Mouse (Mus musculus) testis, postnatal 14 days (tissue): ENCODE measurements around the gene Hist2h3c1.
"Not testable (repeated sequence)": the region's sequence is repeated elsewhere in the genome, so short reads cannot be mapped to it uniquely, and the experiment has no call there.

Experiments used
- DNase-seq: peaks from one replicate; pipeline ENCODE4 v3.0.0; 2021; ENCODE audit warnings: low spot score

Hist2h3c1 gene

GRCm38 (mm10) chr3:96257190-96257589 lies 10.7 kb downstream of the Hist2h3c1 start:
- no peak for DNase-seq

GRCm38 (mm10) chr3:96260220-96260619 lies 13.7 kb downstream of the Hist2h3c1 start:
- DNase-seq: no peak

GRCm38 (mm10) chr3:96261623-96262022 lies 15.1 kb downstream of the Hist2h3c1 start:
- DNase-seq: no peak

- peak; percentile 75 for DNase-seq
These were observed 15.9 kb downstream of the Hist2h3c1 start for GRCm38 (mm10) chr3:96262216-96262875.

GRCm38 (mm10) chr3:96262979-96263550 lies 16.6 kb downstream of the Hist2h3c1 start, which contains the start of gene Hist2h4:
Gene Hist2h4 (minus strand): TSS chr3:96263311.
- DNase-seq: peak; percentile 85

GRCm38 (mm10) chr3:96263558-96264403 lies 17.3 kb downstream of the Hist2h3c1 start:
- DNase-seq: no peak

GRCm38 (mm10) chr3:96264404-96264949 lies 18.0 kb downstream of the Hist2h3c1 start:
- DNase-seq: no peak

GRCm38 (mm10) chr3:96266132-96266710 lies 19.7 kb downstream of the Hist2h3c1 start:
- no peak for DNase-seq

- no peak for DNase-seq
These were observed 21.1 kb downstream of the Hist2h3c1 start for GRCm38 (mm10) chr3:96267541-96267940.

GRCm38 (mm10) chr3:96268051-96268775 lies 21.7 kb downstream of the Hist2h3c1 start, which contains the start of gene Hist2h3b:
Gene Hist2h3b (plus strand): TSS chr3:96268654.
- peak; percentile 71 for DNase-seq

- not testable (repeated sequence) for DNase-seq
These were observed 22.4 kb downstream of the Hist2h3c1 start for GRCm38 (mm10) chr3:96268776-96269378.

GRCm38 (mm10) chr3:96269511-96270474 lies 23.3 kb downstream of the Hist2h3c1 start, which contains the start of gene Hist2h2bb:
Gene Hist2h2bb (plus strand): TSS chr3:96269752.
- DNase-seq: peak; percentile 87

- no peak for DNase-seq
These were observed 27.3 kb downstream of the Hist2h3c1 start for GRCm38 (mm10) chr3:96273591-96274465.

- no peak for DNase-seq
These were observed 30.9 kb downstream of the Hist2h3c1 start for GRCm38 (mm10) chr3:96277428-96277799.

- peak; percentile 86 for DNase-seq
These were observed 31.5 kb downstream of the Hist2h3c1 start for GRCm38 (mm10) chr3:96277800-96278624.

GRCm38 (mm10) chr3:96280660-96281059 lies 34.2 kb downstream of the Hist2h3c1 start:
- no peak for DNase-seq

- no peak for DNase-seq
These were observed 38.0 kb downstream of the Hist2h3c1 start for GRCm38 (mm10) chr3:96284457-96284856.

- peak; percentile 34 for DNase-seq
These were observed 40.8 kb downstream of the Hist2h3c1 start for GRCm38 (mm10) chr3:96287334-96287733.
